Mouse (Mus musculus) heart, embryonic 13.5 days (tissue): ENCODE data around the gene Tspan18. TPM values are rescaled to one million over a fixed set of nuclear protein-coding genes. Genes with fewer than 3 reads are reported as not detected.

Source experiments
- ATAC-seq: fragments of 200-750 bp; cut with Nextera tagmentation; 2 replicates; pipeline ENCODE4 v1.8.0; 2017; ENCODE audit warnings: moderate TSS enrichment; ENCODE audit not compliant: insufficient number of reproducible peaks, low FRiP score, low TSS enrichment; ENCODE audit errors: extremely low read depth
- H3K27ac ChIP-seq: fragments of 300-500 bp; sonication (generic); replicated peaks from 2 replicates; pipeline ENCODE4 v1.5.1; 2015; ENCODE audit warnings: moderate library complexity, mild to moderate bottlenecking, inconsistent platforms
- H3K27me3 ChIP-seq: fragments of 300-500 bp; sonication (generic); replicated peaks from 2 replicates; pipeline ENCODE4 v1.6.1; 2015; ENCODE audit warnings: mild to moderate bottlenecking, inconsistent platforms
- H3K36me3 ChIP-seq: fragments of 300-500 bp; sonication (generic); 2 replicates; pipeline ENCODE4 v1.6.1; 2015; ENCODE audit warnings: mild to moderate bottlenecking, inconsistent platforms
- H3K4me1 ChIP-seq: fragments of 300-500 bp; sonication (generic); 2 replicates; pipeline ENCODE4 v1.6.1; 2015; ENCODE audit warnings: inconsistent platforms
- H3K4me2 ChIP-seq: fragments of 300-500 bp; sonication (generic); 2 replicates; pipeline ENCODE4 v1.6.1; 2015; ENCODE audit warnings: inconsistent platforms, mild to moderate bottlenecking, moderate library complexity
- H3K4me3 ChIP-seq: fragments of 300-500 bp; sonication (generic); 2 replicates; pipeline ENCODE4 v1.5.1; 2015; ENCODE audit warnings: moderate library complexity, mild to moderate bottlenecking, inconsistent platforms
- H3K9ac ChIP-seq: fragments of 300-500 bp; sonication (generic); 2 replicates; pipeline ENCODE4 v1.6.1; 2015; ENCODE audit warnings: inconsistent platforms, mild to moderate bottlenecking, moderate library complexity
- H3K9me3 ChIP-seq: fragments of 300-500 bp; sonication (generic); 2 replicates; pipeline ENCODE4 v1.6.1; 2016; ENCODE audit warnings: inconsistent platforms
- WGBS: fragments of 180-500 bp; shearing (Covaris S2); methylation state at CpG from one replicate; pipeline ENCODE4 v1.1.7; 2015; ENCODE audit warnings: mixed read lengths; 5-methylcytosine and 5-hydroxymethylcytosine counted together
- polyA plus RNA-seq: library from polyadenylated mRNA; unstranded; fragments of >200 nt; fragmentation: Nextera tagmentation; extraction: Ambion mirVana; gene quantifications from 2 replicates; pipeline ENCODE4 v1.2.1, GENCODE M21; 2015

Tspan18 gene
- polyA plus RNA-seq, 1 experiment from 2014 or later, result 43.2 TPM

GRCm38 (mm10) chr2:93318781-93319349 is 15.4 kb downstream of the Tspan18 start:
- H3K9me3 ChIP-seq, result no peaks in the 10 kb centered on the region

GRCm38 (mm10) chr2:93313768-93314632 is 20.3 kb downstream of the Tspan18 start:
- Histone ChIP-seq H3K9me3 (no peaks in the 10 kb centered on the region), H3K36me3 (peaks cover 17% of the 10 kb centered on the region), H3K27ac (peak overlapping the region; percentile 69), H3K4me1 (peaks cover 88% of the 10 kb centered on the region), H3K4me2 (no peak overlapping the region), H3K9ac (peak overlapping the region; percentile 47), H3K27me3 (no peaks in the 10 kb centered on the region), H3K4me3 (no peak overlapping the region)
- ATAC-seq, result no peak
- 40% methylated on average over 15 of the region's 15 CpGs for WGBS

More at GRCm38 (mm10) chr2:93318781-93319349, 15.4 kb downstream of the Tspan18 start:
- peaks cover 10% of the 10 kb centered on the region for H3K36me3 ChIP-seq
- no peaks in the 10 kb centered on the region for H3K27me3 ChIP-seq
- H3K9ac ChIP-seq, result no peak overlapping the region; the same call in 1 of the 2 replicates
- no peak overlapping the region for H3K4me2 ChIP-seq
- peaks cover 64% of the 10 kb centered on the region for H3K4me1 ChIP-seq
- no peak for ATAC-seq
- H3K27ac ChIP-seq, result no peak overlapping the region
- 90% methylated on average over 21 of the region's 21 CpGs for WGBS
- no peak overlapping the region for H3K4me3 ChIP-seq

DNA sequence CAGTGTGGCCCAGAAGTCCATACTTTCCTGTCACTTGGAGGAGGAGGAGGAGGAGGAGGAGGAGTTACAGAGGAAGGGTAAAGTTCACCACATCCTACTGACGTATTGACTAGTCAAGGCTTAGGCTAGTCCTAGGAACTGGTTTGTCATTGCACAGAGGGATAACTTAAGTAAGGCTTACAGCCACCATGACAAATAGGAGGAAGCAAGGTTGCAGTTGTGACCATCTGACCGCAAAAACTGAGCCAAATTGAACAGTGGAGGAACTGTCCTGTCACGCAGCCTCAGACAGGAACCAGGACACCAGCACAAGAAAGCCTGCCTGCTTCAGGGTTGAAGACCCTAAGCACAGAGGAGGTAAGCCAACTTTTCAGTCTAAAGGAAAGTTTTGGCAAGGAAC is 21.8 kb downstream of the Tspan18 start:
- peaks cover 30% of the 10 kb centered on the region for H3K36me3 ChIP-seq
- no peak overlapping the region for H3K4me2 ChIP-seq
- peaks cover 88% of the 10 kb centered on the region for H3K4me1 ChIP-seq
- 50% methylated on average over 3 of the region's 3 CpGs for WGBS
- no peaks in the 10 kb centered on the region for H3K9me3 ChIP-seq
- no peaks in the 10 kb centered on the region for H3K27me3 ChIP-seq
- ATAC-seq, result no peak
- no peak overlapping the region for H3K4me3 ChIP-seq
- H3K27ac ChIP-seq, result peak overlapping the region; percentile 95
- H3K9ac ChIP-seq, result no peak overlapping the region

DNA sequence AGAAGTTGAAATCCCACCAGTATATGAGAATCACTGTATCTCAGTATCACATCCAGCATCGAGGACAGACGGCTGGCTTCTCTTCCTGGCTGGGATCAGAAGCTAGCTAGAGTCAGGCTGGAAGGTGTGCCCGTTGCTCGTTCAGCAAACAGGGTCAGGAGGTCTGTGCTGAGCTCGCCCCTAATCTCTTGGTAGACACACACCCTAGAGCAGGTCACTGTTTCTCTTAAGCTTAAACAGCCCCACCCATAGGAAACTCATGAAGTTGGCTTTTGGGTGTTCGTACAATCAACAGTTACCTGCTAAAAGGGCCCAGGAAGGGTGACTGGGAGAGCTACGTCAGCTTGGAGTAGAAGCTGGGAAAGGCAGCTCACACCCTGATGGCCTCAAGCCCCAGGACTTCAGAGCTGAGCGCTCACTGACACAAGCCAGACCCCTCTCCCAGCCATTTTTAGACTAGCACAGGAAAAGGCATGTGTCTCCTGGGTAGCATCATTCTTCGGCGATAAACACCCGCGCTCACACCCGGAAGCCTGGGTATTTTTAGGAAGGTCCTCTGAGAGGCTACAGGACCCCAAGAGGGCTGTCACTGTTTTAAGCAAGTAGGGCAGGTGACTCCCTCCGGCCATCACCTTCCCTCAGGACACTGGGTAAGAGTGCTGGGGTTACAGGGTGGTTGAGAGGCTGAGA is 24.4 kb downstream of the Tspan18 start:
- WGBS, result 20% methylated on average over 14 of the region's 14 CpGs
- Histone ChIP-seq H3K4me3 (peak overlapping the region; percentile 22), H3K4me1 (peaks cover 85% of the 10 kb centered on the region), H3K27ac (peak overlapping the region; percentile 95), H3K36me3 (peaks cover 35% of the 10 kb centered on the region), H3K4me2 (peak overlapping the region; percentile 61), H3K9ac (peak overlapping the region; percentile 69), H3K9me3 (no peaks in the 10 kb centered on the region), H3K27me3 (no peaks in the 10 kb centered on the region)
- peak; percentile 77; the same call in 1 of the 2 replicates for ATAC-seq

- no peaks in the 10 kb centered on the region for H3K27me3 ChIP-seq
- H3K27ac ChIP-seq, result no peak overlapping the region
- H3K4me1 ChIP-seq, result peaks cover 83% of the 10 kb centered on the region
- H3K4me2 ChIP-seq, result no peak overlapping the region
- ATAC-seq, result no peak
- H3K4me3 ChIP-seq, result no peak overlapping the region
- 78% methylated on average over 4 of the region's 4 CpGs for WGBS
- H3K9me3 ChIP-seq, result no peaks in the 10 kb centered on the region
- peaks cover 33% of the 10 kb centered on the region for H3K36me3 ChIP-seq
- no peak overlapping the region for H3K9ac ChIP-seq
These were observed 27.4 kb downstream of the Tspan18 start for GRCm38 (mm10) chr2:93306898-93307297.

- Histone ChIP-seq H3K36me3 (peaks cover 35% of the 10 kb centered on the region), H3K9me3 (no peaks in the 10 kb centered on the region), H3K4me3 (no peak overlapping the region), H3K4me1 (peaks cover 64% of the 10 kb centered on the region), H3K9ac (peak overlapping the region; percentile 67), H3K4me2 (peak overlapping the region; percentile 15), H3K27ac (peak overlapping the region; percentile 93), H3K27me3 (no peaks in the 10 kb centered on the region)
- ATAC-seq, result no peak
- 47% methylated on average over 4 of the region's 4 CpGs for WGBS
These were observed 30.1 kb downstream of the Tspan18 start for GRCm38 (mm10) chr2:93304273-93304634.

DNA sequence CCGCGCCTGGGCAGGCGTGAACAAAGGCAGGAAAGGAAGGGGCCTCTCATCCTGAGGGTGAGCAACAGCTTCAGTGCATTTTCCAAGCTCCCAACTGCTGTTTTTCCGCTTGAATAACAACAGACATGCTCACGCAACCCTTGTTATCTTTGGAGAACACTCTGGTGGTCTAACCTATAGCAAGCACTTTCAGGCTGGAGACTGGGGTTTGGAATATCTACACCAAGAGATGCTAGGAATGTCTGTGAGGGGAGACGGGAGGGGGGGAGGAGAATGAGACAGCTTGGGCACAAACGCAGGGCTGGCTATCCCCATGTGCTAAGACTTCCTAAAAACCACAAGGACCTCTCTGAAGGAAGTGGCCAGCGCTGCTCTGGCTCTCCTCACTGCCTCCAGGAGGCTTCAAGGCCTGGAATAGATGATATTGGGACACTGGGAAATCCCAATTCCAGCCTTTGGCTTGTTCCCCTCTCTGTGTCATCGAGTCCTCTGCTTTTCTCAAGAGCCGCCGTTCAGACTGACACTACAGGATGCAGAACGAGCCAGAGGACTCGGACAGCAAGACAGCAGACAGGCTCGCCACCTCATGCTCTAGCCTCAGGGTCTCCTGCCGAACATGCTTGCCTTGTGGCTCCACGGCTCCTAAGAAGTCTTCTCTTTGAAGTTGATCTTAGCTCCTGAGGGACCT is 30.6 kb downstream of the Tspan18 start:
- Histone ChIP-seq H3K27me3 (no peaks in the 10 kb centered on the region), H3K9me3 (no peaks in the 10 kb centered on the region), H3K36me3 (peaks cover 35% of the 10 kb centered on the region), H3K4me2 (peak overlapping the region; percentile 15), H3K27ac (peak overlapping the region; percentile 93), H3K4me3 (no peak overlapping the region), H3K4me1 (peaks cover 59% of the 10 kb centered on the region), H3K9ac (peak overlapping the region; percentile 67)
- 19% methylated on average over 16 of the region's 16 CpGs for WGBS
- peak; percentile 43 for ATAC-seq

DNA sequence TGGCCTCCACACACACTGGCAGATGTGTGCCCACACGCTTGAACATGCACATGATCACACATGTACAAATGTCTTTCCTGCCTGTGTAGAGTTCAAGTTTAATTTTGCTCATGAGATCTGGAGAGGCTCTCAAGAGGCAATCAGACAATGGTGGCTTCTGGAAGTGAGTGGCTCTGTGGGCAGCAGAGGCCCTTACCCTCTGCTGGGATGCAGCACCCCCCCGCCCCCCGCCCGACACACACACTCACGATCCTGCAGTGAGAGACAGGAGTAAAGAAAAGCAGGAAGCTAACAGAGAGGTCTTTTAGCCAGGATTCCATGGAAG is 31.1 kb downstream of the Tspan18 start:
- no peak; the same call in 1 of the 2 replicates for ATAC-seq
- Histone ChIP-seq H3K27ac (peak overlapping the region; percentile 93), H3K4me1 (peaks cover 56% of the 10 kb centered on the region), H3K27me3 (no peaks in the 10 kb centered on the region), H3K9ac (peak overlapping the region; percentile 67), H3K4me2 (peak overlapping the region; percentile 12; the same call in 1 of the 2 replicates), H3K9me3 (no peaks in the 10 kb centered on the region), H3K36me3 (peaks cover 38% of the 10 kb centered on the region), H3K4me3 (no peak overlapping the region)
- 34% methylated on average over 5 of the region's 5 CpGs for WGBS

DNA sequence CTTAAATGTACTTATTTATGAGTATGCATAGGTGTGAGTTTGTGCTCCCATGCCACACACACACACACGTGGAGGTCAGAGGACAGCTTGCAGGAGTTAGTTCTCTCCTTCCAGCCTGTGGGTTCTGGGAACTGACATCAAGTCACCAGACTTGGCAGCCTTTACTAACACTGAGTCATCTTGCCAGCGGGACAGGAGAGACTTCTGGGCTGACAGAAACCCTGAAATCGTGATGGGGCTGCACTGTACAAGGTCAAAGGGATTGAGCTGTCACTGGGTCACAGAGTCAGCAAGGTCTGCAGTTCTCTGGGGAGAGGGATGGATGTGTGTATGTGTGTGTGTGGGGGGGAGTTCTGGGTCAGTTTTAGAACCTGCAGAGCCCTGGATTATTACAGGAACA is 36.6 kb downstream of the Tspan18 start:
- peaks cover 24% of the 10 kb centered on the region for H3K4me1 ChIP-seq
- ATAC-seq, result no peak
- H3K4me3 ChIP-seq, result no peak overlapping the region
- no peaks in the 10 kb centered on the region for H3K9me3 ChIP-seq
- 30% methylated on average over 3 of the region's 3 CpGs for WGBS
- peak overlapping the region; percentile 62 for H3K27ac ChIP-seq
- H3K4me2 ChIP-seq, result no peak overlapping the region
- peaks cover 45% of the 10 kb centered on the region for H3K36me3 ChIP-seq
- no peaks in the 10 kb centered on the region for H3K27me3 ChIP-seq
- no peak overlapping the region for H3K9ac ChIP-seq

DNA sequence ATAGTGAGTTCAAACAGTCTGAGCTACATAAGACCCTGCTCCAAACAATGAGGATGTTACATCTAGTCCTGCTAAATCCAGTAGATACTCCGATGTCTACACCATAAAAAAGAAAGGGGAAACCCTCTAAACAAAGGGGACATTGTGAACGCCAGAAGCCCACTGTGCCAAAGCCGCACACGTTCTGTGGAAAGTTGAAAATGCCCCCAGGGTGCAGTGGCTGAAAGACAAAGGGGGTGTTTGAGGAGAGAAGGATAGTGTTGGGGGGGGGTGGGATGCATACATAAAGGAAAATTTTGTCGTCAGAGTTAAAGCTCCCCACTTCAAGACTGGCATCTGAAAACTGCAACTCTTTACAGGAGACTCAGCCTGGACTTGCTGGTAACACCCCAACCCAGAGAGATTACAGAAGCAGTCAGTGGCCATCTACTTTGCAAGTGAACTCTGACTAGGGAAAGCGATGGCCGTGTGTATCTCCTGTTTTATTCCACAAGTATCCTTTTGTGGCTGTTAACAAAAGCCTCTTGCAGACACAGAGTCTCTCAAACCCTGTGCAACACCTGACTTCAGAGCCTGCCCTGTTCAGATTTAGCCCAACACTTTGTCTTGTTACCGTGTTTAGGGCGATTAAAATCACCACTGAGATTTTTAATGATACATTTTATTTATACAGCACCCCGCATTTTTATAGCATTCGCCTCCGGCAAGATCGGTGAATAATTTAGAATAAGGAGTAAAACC is 42.9 kb downstream of the Tspan18 start:
- peaks cover 60% of the 10 kb centered on the region for H3K4me1 ChIP-seq
- no peak overlapping the region; the same call in 1 of the 2 replicates for H3K9ac ChIP-seq
- 68% methylated on average over 13 of the region's 13 CpGs for WGBS
- 0 out of 2 replicates have a peak overlapping the region, but pooled peaks have one; percentile 8 for H3K27ac ChIP-seq
- H3K36me3 ChIP-seq, result peaks cover 24% of the 10 kb centered on the region
- H3K27me3 ChIP-seq, result no peaks in the 10 kb centered on the region
- no peak overlapping the region for H3K4me2 ChIP-seq
- no peaks in the 10 kb centered on the region for H3K9me3 ChIP-seq
- no peak for ATAC-seq
- no peak overlapping the region for H3K4me3 ChIP-seq
